Mouse (Mus musculus) c-Kit-positive CD71-negative TER-119-negative erythroid progenitor cells, embryonic 14.5 days (primary cell): ENCODE measurements around the gene Rpl10-ps3.

Source experiments
- DNase-seq: peaks from one replicate; pipeline ENCODE4 v3.0.0-alpha.2; 2013; ENCODE audit warnings: low read depth

Rpl10-ps3 gene

GRCm38 (mm10) chr9:50344868-50345267 lies at the start of gene Rpl10-ps3:
TSS of gene Rpl10-ps3 (minus strand) at chr9:50344968.
- no peak for DNase-seq

GRCm38 (mm10) chr9:50375598-50375997 lies 30.8 kb upstream of the Rpl10-ps3 start:
- DNase-seq, result no peak

- DNase-seq, result no peak
Measured at GRCm38 (mm10) chr9:50374666-50375065, 29.9 kb upstream of the Rpl10-ps3 start.

GRCm38 (mm10) chr9:50368551-50369297 lies 24.0 kb upstream of the Rpl10-ps3 start:
- DNase-seq, result no peak

DNA sequence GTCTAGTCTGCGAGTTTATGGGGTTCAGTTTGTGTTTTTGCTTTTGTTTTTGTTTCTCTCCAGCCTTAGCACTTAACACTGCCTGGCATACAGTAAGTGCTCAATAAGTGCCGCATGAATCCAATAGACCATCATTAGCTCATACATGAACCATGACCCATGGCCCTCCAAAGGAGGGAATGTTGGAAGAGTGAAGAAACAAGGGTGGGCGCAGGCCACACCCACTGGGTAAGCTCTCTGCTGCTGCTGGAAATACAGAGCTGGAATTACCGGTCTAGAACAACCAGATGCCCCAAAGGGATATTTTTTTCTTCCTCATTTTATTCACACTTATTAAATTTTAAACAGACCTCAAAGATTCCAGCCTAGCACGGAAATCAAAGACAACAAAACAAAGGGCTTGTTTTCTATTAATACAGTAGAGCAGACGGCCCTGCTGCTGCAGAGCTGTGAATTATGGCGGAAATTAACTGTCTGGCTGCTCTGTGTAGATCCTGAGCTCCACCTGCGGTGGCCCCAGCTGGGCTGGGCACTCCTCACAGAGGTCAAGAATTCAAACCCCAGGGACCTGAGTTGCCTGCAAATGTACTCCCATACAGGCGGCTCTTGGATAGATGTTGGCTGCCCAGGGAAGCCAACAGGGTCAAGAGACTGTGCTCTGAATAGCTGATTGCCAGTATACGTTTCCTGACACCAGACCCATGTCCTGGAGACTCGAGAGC lies 20.5 kb upstream of the Rpl10-ps3 start:
- DNase-seq, result no peak

- no peak for DNase-seq
Measured at GRCm38 (mm10) chr9:50363962-50364361, 19.2 kb upstream of the Rpl10-ps3 start.

- DNase-seq, result no peak
Measured at GRCm38 (mm10) chr9:50363259-50363658, 18.5 kb upstream of the Rpl10-ps3 start.

- DNase-seq, result no peak
Measured at GRCm38 (mm10) chr9:50362556-50362955, 17.8 kb upstream of the Rpl10-ps3 start.

- DNase-seq, result no peak
Measured at GRCm38 (mm10) chr9:50360370-50360769, 15.6 kb upstream of the Rpl10-ps3 start.

- DNase-seq, result no peak
Measured at GRCm38 (mm10) chr9:50357331-50357730, 12.6 kb upstream of the Rpl10-ps3 start.

- no peak for DNase-seq
Measured at GRCm38 (mm10) chr9:50351746-50352145, 7.0 kb upstream of the Rpl10-ps3 start.

- DNase-seq, result no peak
Measured at GRCm38 (mm10) chr9:50350571-50350970, 5.8 kb upstream of the Rpl10-ps3 start.

GRCm38 (mm10) chr9:50349156-50349555 lies 4.4 kb upstream of the Rpl10-ps3 start:
- no peak for DNase-seq

- DNase-seq, result no peak
Measured at GRCm38 (mm10) chr9:50348256-50348655, 3.5 kb upstream of the Rpl10-ps3 start.

- DNase-seq, result no peak
Measured at GRCm38 (mm10) chr9:50335539-50336325, 9.0 kb downstream of the Rpl10-ps3 start.

DNA sequence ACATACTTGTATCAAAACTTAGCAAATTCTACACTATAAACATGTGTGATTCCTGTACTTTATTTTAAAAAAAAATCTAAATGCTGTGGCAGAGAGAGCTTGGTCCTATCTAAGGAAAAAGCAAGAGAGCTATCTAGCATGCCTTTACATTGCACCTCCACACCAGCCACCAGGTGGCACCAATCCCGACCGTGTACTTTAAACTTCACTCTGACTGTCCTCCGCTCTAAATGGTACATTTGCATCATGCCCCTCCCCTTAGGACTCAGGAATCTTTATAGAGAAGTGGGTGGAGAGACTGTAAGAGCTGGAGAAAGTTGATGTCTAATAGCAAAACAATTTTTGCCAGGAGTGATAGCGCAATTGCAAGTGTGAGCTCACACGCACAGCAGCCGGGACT lies 11.4 kb downstream of the Rpl10-ps3 start:
- DNase-seq, result peak; percentile 38

DNA sequence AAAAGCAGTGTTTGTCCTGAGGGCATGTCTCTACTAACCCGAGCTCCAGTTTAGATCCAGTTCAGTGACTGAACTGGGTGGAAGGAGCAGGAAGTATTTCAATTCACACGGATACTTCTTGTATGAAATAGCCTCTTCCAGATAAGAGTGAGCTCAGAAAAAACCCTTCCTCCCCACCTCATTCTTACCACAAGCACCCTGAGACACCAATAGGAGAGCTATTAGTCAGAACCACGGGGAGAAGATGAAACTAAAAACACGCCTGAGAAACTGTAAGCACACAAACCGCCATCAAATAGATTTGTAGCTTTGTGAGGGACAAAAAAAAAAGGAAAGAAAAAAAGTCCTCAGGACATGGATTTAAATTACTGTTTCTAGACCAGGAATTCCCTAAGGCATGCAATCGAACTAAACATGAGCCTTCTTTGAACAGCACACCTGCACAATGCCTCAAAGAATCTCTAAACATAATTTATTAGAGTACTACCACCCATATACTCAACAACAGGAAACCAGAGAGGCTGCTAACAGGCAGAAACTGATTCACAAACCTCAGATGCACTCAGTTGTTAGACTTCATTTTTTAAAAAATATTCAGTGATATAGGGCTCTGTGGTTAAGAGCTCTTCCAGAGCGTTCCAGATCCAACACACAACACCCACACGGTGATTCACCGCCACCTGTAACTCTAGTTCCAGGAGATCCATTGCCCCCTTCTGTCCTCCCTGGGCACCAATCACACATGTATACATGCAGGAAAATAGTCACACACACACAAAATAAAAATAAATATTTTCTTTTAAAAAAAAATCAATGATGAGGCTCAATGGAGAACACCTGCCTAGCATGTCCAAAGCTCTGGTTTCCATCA lies 20.2 kb downstream of the Rpl10-ps3 start:
- DNase-seq, result no peak

- no peak for DNase-seq
Measured at GRCm38 (mm10) chr9:50320729-50321128, 24.0 kb downstream of the Rpl10-ps3 start.

DNA sequence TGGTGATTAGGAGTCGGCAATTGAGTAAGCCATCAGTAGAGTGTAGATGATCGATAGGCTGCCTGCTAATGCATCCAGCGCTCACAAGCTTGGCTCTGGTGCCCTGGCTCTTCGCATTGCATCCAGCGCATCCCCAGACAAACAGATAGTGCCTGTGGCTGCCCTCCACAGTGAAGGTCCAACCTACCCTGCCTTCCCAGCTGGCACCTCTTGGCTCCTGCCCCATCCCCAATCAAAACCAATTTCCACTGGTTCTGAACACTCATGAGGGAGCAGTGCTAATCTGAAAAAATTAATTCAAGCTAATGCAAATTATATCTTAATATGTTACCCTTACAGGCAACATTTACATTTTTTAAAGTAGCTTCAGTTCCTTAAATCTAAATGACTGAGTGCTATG lies 25.3 kb downstream of the Rpl10-ps3 start:
- no peak for DNase-seq

DNA sequence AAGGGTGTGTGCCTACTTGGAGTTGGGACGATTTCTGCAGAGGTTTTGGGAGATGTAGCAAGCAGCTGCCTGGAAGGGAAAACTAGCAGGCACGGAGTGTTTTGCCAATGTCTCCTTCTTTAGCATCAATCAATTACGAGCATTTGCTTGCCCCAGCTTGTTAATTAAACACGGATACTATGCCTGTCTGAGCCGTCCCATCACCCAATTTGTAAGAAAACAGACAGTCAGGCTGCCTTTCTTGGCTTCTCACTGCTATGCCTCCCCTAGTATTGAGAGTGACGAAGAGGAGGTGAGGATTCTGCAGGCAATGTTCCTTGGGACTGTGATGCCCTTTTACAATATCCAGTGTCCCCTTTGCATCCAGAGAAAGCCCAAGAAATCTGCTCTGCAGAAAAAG lies 27.5 kb downstream of the Rpl10-ps3 start:
- DNase-seq, result no peak

DNA sequence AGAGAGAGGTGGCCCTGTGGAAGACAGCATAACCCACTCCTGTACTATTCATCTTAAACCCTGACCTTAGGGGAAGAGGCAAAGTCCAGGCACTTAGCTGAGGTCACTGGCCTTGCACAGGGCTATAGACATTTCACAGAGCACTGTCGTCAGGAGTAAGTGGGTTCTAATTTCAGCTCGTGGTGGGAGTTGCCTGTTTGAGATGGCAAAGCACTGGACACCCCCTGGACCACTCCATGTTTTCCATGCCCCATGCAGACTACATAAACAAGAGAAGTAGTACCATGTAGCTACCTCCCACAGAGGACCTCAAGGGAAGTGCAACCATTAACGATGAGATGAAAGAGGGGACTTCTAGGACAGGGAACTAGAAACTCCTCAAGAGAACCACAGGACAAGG lies 29.1 kb downstream of the Rpl10-ps3 start:
- no peak for DNase-seq
